Mouse (Mus musculus): ENCODE measurements at regions not wholly inside any gene's neighbourhood (a gene's known extent, or its start where the extent isn't known, plus 50 kb on each side); places are given as distances from the start of the nearest gene placed in this dataset.

DNA sequence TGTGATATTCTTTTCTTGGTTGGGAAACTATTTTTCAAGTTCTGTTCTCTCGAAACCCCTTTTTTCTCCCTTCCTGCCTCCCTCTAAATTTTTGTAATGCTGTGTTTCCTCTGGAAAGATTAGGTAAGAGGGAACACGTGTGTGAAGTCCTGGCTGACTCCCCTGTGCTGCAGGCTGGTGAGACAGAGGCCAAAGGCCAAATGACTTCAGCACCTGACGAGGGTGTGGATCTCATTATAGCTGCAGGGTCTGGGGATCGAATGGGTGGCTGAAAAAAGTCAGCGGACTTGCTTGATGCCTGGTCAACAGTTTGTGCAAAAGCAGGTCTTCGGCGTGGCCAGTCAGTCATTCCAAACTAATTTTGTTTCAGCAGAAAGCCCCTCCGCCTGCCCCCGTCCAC lies 159.1 kb downstream of the En1 start:
- TF ChIP-seq CTCF (IDR thresholded peaks at IDR 0.05; ENCODE audit: borderline replicate concordance, insufficient read depth, low read depth, low read length) (no peak), POLR2A (IDR thresholded peaks at IDR 0.05; ENCODE audit: borderline replicate concordance, insufficient read depth, low read length) (no peak)

Data from cerebellum, adult 2 months (tissue).